Mouse (Mus musculus) fibroblast of lung, adult 2 months (primary cell): ENCODE measurements around the gene Msantd2.
A peak's percentile ranks its signal among the peaks of the same experiment; 100 is the strongest.

Source experiments
- DNase-seq: peaks from one replicate; pipeline ENCODE4 v3.0.0-alpha.2; 2011; ENCODE audit warnings: low read depth

Msantd2 gene

DNA sequence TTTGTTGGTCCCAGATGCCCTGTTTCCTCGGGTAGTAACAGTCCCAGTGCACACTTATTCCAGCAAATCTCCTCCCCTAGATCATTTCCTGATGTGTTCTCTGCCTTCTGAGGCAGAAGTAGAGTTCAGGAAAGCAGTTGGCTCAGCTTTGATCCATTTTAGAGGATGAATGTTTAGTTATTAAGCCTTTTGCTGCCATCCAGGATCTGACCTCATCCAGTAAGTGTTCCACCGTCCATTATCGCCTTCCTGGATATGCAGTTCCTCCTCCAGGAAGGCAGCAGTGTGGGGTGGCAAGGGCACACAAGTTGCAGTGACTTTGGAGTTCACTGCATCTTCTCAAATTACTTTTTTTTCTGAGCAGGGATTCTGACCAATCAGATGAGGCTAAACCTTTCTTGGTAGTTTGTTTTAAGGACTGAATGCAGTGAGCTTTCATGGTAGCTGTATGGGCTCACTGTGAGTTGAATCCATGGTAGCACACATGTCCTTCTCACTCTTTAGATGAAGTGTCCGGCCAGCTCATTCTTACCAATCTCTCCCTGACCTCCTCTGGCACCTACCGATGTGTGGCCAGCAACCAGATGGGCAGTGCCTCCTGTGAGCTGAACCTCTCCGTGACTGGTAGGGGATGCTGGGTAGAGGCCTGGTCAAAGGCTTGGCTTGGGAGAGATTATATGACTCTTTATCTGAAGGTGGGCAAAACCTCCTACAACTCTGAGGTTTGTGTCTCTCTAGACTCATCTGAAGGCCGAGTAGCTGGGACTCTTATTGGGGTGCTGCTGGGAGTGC lies 52.9 kb downstream of the Msantd2 start:
- no peak for DNase-seq

DNA sequence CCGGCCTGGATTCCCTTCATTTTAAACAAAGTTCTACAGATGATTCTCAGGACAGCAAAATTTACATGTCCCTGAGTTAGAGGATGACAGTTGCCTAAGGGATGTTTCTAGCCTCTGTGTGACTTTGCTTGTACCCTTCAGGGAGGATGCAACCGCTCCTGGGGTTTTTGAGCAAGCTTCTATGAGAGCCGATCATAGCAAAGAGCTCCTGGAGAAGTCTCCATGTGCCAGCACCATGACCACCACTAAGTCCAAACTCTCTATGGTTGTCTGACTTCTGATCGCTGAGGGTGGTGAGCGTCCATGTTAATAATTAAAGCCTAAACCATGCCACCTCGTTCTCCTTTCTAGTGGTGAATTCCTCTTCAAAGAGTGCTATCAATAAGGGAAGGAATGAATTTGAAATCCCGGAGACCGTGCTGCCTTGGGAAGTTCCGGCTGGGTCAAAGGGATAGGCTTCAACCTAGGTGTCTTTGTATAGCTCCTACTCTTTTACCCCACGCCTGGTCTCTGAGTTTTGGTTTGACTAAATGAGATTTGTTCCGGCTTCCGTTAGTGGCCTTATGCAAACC lies 54.8 kb downstream of the Msantd2 start:
- no peak for DNase-seq

DNA sequence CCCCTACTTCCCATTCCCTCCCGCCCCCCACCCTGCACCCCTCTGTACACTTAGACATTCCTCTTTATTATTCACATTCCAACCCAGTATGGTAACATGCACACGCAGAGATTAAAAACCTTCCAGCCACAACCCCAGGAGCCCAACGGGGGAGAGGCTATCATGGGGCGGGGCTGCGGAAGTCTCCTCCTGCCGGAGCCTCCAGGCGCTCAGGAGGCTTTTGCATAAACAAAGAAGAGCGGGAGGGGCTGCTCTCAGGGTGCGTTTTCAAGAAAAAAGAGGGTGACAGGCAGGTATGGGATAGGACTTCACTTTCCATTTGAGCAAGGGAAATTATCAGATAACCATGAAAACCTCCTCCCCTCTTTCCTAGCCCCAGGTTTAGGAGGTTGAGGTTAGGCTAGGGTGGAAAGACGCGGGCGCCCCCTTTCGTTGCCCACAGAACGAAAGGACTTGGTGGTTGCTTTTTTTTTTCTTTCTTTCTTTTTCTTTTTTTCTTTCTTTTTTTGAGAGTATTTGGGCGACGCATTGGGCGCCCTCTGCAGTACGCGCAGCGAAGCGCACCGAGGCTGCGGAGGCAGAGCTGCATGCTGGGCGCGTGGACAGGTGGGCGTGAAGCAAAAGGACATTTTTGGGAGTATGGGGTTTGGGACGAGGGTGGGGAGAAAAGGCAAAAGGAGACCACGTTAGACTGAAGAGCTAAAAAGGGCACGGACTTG lies 55.5 kb downstream of the Msantd2 start:
- peak; percentile 47 for DNase-seq

DNA sequence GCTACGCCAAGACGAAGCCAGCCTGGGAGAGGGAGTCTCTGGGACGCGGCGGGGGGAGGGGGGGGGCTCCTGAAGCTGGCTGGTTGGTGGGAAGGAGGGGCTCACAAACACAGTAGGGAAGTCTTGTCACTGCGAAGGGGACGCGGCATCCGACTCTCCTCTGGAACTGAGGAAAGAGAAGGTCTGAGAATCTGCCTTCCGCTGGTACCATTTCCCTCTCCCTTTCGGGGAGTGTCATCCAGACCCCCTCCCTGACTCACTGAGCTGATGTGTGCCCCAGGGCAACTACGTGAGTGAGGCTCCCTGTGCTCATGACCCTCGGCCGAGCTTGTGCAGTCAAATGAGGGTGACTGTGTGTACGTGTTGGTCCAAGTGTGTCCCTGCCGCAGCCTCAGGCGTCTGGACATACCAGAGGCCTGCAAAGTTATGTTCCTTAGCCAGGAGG lies 56.1 kb downstream of the Msantd2 start:
- no peak for DNase-seq

DNA sequence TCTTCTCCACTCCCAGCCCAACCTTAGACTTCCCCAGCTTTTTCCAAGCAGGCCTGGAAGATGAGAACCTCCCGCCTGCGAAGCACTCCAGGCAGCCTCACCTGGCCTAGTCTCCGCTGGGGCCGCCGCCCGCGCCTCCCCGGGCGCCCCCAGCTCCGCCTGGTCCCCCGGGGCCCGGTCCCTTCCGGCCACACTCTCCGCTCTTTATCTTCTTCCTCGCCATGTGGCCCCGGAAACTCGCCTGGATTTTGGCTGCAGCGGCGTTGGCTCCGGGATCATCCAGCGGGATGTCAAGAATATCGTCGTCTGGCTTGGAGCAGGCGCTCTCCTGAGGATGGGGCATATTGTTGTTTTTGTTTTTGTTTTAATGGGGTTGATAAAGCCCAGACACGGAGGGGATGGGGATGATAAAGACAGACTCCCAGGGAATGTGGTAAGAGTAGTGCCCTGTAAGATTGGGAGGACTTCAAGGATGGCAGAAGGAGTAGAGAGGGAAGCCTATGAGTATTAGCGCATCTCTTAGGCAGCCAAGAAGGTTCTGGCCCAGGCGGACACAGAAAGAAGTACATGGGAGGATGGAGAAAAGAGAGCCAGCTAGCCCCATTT lies 56.8 kb downstream of the Msantd2 start:
- no peak for DNase-seq

DNA sequence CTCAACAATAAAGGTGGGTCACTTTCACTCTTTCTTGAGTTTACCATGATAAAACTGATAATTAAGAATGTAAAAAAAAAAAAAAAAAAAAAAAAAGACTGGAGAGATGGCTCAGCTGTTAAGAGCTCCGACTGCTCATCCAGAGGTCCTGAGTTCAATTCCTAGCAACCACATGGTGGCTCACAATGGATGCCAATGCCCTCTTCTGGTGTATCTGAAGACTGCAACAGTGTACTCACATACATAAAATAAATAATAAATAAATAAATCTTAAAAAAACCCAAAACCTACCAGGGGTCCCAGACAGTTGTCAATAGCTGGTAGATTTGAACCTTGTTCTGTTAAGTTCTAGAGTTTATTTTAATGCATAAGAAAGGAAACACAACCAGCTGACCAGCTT lies 57.8 kb downstream of the Msantd2 start:
- no peak for DNase-seq

DNA sequence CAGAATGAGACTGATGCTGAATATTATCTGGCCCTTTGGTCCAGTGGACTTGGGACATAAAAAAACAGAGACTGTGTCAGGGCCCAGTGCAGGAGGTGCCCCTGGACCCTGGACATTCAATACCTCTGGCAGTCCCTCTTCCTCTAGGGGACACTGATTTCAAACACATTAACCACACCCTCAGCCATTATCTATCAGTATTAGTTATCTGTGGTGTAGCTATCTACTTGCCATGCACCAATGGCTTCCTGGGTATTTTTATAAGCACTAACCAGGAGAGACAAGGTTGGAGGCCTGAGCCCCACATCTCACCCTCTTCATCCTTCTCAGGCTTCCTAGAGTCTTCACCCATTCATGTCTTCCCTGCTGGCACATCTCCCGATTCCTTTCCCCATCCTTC lies 61.3 kb downstream of the Msantd2 start:
- DNase-seq = no peak

DNA sequence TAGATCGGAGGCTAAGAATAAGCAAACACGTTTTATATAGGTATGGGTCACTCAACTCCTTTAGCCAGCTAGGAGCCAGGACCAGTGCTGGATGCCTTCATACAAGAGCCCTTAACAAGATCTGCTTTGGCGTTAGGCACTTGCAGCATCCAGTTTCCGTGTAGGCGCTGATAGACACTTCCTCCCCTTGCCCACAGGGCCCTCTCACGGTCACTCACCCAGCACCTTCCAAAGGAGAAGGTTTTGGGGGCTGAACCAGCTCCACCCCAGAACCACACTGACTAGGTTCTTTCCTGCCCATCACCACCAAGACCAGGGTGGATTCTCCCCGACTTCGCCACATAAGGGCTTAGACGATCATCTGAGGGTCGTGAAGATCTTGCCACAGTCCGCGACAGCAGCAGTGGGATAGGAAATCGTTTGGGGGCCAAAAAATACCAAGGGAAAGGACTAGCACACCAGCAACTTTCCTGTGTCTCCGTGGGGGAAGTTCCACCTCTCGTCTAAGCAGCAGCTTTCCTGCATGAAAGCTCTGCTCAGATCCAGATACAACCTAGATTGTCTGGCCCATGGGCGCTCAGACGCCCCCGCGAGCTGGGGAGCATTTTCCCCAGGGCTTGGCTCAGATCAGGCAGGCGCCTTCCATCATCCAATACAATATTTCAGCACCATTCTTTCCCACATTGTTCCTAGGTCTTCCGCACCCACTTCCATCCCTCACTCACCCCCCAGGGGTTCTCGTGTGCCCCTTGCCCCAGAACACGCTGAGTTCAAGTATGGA lies 62.8 kb downstream of the Msantd2 start:
- DNase-seq = no peak

DNA sequence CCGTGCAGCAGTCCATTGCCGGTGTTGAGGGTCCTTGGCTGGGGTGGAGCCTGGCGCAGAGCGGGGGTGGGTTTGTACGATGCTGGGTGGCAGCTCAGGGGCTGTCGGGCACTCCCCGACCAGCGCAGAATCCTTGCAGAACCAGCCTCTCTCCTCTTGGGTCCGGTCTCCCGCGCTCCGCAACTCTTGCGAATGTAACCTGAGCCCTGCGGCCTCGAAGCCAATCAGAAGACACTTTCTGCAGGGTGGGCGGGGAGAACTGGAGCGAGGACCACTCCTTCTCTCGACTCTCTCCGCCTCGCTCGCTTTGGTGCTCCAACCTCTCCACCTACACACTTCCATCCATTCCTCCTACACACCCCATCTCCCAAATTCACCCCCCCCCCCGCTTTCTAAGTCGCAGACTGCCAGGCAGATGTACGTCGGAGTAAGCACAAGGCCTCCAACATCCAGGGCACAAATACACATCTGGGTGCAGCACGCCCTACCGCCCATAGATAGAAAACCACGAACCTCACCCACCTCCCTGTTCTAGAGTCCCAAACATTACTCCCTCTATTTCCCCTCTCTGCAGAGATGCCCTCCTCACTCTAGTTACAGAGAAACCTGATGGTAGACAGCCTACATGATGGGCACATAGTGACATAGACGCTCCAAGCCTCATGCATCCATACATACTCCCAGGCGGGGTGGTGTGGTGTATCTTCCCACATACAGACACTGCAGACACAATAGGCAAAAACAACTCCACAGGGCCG lies 63.6 kb downstream of the Msantd2 start, which contains the start of gene Nrgn:
Gene Nrgn (minus strand): TSS at position 369 of the 758 bp plus-strand sequence.
- DNase-seq = peak; percentile 26

DNA sequence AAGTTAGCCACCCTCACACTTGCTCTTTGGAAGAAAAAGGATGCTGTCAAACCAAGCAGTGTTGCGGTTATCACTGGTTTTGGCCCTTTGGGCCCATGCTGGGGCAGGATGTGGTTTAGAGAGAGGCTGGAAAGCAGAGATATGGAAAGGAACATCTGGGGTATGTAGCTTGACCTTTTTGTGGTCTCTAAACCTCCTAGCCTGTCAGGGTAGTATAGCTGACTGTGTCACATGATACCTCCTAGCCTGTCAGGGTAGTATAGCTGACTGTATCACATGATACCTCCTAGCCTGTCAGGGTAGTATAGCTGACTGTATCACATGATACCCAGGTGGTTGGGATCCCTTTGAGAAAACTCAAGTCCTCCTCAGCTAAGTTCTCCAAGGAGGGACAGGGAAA lies 65.2 kb downstream of the Msantd2 start:
- no peak for DNase-seq

DNA sequence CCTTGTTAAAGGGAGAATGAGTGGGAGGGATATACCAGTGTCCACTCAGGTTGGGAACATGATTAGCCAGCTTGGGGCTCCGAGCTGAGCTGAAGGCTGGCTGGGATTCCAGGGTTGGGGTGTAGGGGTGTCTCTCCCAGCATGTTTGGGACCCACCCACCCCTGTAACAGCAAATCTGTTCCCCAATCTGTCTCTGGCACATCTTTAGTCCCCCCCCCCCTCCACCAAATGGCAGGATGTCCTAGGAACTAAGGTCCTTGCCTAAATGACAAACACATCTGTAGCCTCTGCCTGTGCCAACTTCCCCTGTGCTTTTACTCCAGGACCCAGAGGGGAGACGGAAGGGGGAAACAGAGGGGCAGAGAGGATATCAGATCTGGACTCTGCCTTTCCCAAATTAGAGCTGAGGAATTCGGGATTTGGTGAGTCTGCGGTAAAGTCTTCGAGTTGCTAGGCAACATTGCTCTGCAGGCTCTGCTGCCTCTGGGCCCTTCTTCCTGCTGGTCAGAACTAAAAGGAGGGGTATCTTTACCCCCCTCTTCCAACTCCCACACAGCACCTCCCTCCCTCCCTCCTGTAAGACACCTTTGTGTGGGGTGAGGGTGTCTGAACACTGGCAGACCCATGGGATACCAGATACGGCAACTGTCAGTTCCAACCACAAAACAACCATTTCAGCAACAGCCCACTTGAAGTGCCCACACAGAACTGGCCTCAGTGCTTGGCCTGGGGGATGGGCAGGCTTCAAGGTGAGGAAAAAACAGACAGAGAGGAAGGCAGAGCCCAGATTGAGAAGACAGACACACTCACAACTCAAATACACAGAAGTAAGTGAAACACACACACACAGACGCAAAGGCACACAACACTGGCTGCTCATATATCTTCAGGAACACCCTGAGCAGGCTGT lies 66.0 kb downstream of the Msantd2 start, which contains the start of gene Siae:
Gene Siae (plus strand): TSS at position 861 of the 911 bp plus-strand sequence.
- no peak for DNase-seq

DNA sequence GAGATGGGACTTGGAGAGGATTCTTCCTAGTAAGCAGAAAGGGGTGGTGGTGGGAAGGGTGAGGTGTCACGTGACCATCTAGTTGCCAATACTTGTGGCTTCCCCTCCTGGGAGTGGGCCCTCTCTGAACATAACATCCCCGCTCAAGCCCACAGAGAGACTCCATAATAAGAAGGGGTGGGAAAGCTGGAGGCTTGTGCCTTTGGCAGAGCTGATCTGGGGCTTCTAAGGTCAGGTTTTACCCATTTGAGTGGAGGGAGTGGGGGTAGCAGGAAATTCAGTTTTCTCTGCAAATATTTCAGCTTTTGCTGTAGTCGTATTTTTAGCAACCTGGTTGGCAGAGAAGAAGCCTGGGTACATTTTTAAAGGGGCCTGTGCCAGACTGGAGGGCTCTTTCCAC lies 67.2 kb downstream of the Msantd2 start:
- no peak for DNase-seq

DNA sequence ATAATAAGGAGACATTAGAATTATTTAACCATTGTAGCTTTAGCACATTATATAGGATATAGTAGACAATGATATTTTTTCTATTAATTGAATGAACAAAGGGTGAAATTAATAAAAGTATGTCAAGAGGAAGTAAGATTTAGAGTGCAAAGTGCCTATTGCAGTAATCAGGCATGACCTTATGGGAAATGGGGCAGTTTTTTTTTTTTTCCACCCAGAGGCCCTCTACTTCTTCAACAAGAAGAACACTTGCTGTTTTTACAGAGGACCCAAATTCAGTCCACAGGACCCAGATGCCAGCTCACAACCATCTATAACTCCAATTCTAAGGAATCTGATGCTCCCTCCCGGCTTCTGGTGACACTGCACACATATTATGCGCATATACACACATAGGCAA lies 71.5 kb downstream of the Msantd2 start:
- no peak for DNase-seq

DNA sequence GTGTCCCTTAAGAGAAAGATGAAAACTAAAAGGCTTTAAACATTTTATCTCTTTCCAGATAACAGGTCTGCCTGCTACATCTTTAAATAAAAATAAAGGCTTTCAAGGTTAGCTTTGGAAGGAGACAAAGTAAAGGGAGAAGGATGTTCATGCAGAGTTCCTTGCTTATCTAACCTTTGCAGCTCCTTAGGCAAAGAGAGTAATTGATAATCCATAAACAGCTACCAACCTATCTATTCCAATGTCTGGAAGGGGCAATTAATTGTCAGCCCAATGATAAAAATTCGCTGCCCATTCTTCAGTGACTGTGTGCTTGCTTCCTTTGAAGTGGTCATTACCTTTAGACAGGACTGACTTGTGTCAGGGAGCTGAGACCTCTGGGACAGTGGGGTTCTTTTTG lies 74.7 kb downstream of the Msantd2 start:
- no peak for DNase-seq

DNA sequence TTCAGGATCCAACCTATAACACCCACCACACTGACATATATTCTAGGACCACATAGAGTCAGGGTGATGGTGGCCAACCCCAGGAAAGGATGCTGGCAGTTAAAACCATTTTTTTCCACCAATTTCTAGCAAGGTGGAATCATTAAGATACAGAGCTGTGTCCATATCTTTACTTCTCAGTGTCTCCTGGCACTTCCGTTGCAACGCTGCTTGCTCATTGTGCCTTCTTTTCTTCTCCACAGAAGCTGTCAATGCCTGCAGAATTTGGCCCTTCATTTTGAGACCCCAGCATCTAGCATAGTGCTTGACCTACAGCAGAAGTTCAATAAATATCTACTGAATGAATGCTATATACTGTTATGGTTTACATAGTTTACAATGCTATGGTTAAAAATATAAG lies 77.9 kb downstream of the Msantd2 start:
- DNase-seq = no peak

DNA sequence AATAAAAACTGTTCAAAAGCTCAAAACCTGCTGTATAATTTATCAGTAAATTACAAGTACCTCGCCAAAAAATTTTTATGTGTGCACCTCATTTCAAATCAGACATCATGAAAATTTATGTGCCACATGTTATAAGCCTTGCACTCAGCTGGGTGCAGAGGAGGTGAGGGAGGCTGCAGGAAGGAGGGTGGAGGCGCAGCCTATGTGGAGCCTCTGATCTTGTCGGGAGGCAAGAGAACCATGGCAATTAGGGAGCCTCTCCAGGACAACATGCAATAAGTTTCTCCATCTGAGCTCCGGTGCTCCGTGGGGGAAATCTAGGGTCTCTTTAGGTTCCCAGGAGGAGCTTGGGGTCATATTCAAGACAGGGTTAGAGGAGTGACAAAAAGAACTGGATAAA lies 78.3 kb downstream of the Msantd2 start:
- no peak for DNase-seq

DNA sequence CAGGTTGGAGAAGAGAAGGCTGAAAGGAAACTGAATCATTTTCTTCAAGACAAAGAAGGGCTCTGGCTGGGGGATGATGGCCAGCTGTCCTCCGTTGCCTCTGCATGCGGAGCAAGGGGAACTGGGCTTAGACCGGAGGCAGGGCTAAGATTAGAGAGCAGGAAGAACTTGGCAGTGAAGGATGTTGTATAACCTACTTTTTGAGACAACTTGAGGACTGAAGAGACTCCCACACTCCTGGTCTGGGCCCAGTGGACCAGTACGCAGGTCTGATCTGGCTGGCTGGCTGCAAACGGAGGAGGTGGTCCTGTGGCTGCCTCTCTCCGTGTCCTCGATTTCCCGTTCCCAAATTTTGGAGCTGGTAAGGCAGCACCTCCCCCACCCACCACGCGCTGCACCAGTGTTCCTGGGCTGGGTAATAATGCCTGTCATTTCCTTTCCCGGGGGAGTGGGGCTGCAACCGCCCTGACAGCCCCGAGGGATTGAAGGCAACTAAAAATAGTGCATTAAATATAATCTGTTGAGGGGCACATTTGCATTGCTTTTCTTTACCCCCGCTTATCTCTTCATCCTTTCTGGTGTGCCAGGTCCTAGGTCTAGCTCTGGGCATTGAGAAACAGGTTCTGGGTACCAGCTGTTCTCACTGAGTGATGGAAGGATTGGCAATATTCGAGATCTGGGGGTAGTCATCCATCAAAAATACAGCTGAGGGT lies 78.9 kb downstream of the Msantd2 start:
- no peak for DNase-seq

DNA sequence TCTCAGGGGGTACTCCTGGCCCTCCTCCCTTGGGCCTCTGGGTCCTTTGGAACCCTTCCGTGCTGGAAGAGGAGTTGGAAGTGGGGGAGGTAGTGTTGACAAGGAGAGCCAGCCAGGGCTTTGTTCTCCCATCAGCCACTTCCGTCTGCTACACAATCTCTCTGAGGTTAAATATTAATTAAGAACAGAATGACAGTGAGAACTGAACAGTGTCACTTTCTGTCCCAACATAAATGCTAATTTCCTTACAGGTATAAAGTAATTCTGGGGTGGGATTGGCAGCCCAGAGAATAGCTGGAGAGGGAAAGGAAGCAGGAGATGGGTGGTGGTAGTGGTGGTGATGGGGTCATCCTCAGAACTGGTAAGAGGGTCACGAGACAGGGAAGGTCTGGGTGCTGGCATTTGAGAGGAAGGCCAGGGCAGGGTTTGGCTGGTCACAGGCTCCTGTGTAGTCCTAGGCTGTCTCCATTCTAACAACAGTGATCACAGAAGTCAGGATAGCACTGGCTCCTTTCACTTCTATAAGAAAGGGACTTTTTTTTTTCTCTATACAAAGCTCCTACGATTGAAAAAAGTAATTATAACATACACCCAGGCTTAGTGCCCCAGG lies 79.6 kb downstream of the Msantd2 start:
- no peak for DNase-seq
